Mouse (Mus musculus) heart, embryonic 11.5 days (tissue): ENCODE data around the gene Rfc2. TPM values are rescaled to one million over a fixed set of nuclear protein-coding genes. Genes with fewer than 3 reads are reported as not detected.

Experiments used
- ATAC-seq: fragments of 200-750 bp; cut with Nextera tagmentation; replicated peaks from 2 replicates; pipeline ENCODE4 v1.8.0; 2017; ENCODE audit warnings: moderate library complexity; ENCODE audit not compliant: insufficient number of reproducible peaks, low FRiP score, low TSS enrichment
- H3K27ac ChIP-seq: fragments of 300-500 bp; sonication (generic); 2 replicates; pipeline ENCODE4 v1.5.1; 2014; ENCODE audit warnings: mild to moderate bottlenecking, low read depth, low read length
- H3K27me3 ChIP-seq: fragments of 300-500 bp; sonication (generic); 2 replicates; pipeline ENCODE4 v1.6.1; 2014; ENCODE audit warnings: mild to moderate bottlenecking, low read length, mixed read lengths; ENCODE audit not compliant: control insufficient read depth, insufficient read depth
- H3K36me3 ChIP-seq: fragments of 300-500 bp; sonication (generic); 2 replicates; pipeline ENCODE4 v1.6.1; 2014; ENCODE audit warnings: mild to moderate bottlenecking, low read length, moderate library complexity, mixed read lengths; ENCODE audit not compliant: control insufficient read depth, insufficient read depth
- H3K4me1 ChIP-seq: fragments of 300-500 bp; sonication (generic); 2 replicates; pipeline ENCODE4 v1.6.1; 2014; ENCODE audit warnings: low read length; ENCODE audit not compliant: control insufficient read depth, insufficient read depth
- H3K4me2 ChIP-seq: fragments of 300-500 bp; sonication (generic); 2 replicates; pipeline ENCODE4 v1.6.1; 2014; ENCODE audit warnings: mild to moderate bottlenecking, moderate library complexity
- H3K4me3 ChIP-seq: fragments of 300-500 bp; sonication (generic); 2 replicates; pipeline ENCODE4 v1.5.1; 2014; ENCODE audit warnings: low read depth, low read length
- H3K9ac ChIP-seq: fragments of 300-500 bp; sonication (generic); 2 replicates; pipeline ENCODE4 v1.6.1; 2014; ENCODE audit warnings: mild to moderate bottlenecking, low read depth, low read length, moderate library complexity
- H3K9me3 ChIP-seq: fragments of 300-500 bp; sonication (generic); replicated peaks from 2 replicates; pipeline ENCODE4 v1.6.1; 2016; ENCODE audit warnings: low read length; ENCODE audit not compliant: control insufficient read depth
- WGBS: fragments of 180-500 bp; shearing (Covaris S2); extraction: QIAGEN DNeasy Blood & Tissue Kit; methylation state at CpG from one replicate; pipeline ENCODE4 v1.1.7; 2014; ENCODE audit not compliant: insufficient replicate concordance; 5-methylcytosine and 5-hydroxymethylcytosine counted together
- polyA plus RNA-seq: library from polyadenylated mRNA; unstranded; fragments of >200 nt; fragmentation: Nextera tagmentation; extraction: Ambion mirVana; gene quantifications from 2 replicates; pipeline ENCODE4 v1.2.1, GENCODE M21; 2014

Gene Rfc2
- polyA plus RNA-seq, 1 experiment from 2014 or later, result 234 TPM

DNA sequence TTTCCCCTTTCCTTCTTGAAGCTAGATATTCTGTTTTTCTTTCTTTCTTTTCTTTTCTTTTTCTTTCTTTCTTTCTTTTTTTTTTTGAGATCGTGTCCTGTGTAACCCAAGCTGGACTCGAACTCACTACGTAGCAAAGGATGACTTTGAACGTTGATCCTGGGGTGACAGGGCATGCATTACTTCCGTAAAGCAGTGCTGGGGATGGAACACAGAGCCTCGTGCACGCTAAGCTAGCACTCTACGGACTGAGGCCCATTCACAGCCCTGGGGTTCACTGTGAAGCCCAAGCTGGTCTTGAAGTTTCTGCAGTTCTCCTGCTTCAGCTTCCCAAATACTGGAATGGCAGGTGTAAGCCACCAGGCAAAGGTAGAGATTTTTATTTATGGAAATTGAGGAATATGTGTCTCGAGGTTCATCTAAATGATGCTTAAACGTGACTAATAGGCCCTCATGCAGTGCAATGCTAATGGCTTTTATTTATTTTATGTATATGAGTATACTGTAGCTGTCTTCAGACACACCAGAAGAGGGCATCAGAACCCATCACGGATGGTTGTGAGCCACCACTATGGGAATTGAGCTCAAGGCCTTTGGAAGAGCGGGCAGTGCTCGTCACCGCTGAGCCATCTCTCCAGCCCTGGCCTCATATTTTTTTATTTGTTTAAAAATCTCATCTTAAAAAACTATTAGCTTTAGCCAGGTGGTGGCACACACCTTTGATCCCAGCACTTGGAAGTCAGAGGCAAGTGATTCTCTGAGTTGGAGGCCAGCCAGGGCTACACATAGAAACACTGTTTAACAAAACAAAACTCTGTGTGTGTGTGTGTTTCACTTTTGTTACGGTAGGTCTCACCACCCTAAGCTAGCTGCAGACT, 2.1 kb downstream of the Rfc2 start:
- peak overlapping the region; percentile 87 for H3K4me2 ChIP-seq
- no peak for ATAC-seq
- WGBS, result 33% methylated on average over 15 of the region's 15 CpGs

DNA sequence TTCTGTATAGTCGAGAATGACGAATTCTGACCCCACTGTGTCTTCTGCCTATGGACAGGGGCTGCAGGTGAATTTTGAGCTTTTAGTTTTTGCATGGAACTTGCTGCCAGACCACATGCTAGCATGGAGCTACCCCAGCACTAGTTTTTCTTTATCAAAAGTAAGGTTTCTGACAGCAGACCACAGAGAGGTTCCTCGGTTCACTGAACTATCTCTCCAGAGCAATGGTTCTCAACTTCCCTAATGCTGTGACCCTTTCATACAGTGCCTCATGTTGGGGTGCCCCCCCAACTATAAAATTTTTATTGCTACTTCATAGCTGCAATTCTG, 2.7 kb downstream of the Rfc2 start:
- WGBS, result 77% methylated on average over 3 of the region's 3 CpGs
- H3K4me2 ChIP-seq, result peak overlapping the region; percentile 87
- ATAC-seq, result no peak
- H3K36me3 ChIP-seq, result no peaks in the 10 kb centered on the region; the same call in 1 of the 2 replicates
- H3K27me3 ChIP-seq, result no peaks in the 10 kb centered on the region
- H3K27ac ChIP-seq, result no peak overlapping the region
- H3K4me1 ChIP-seq, result 0 out of 2 replicates have a peak, but pooled peaks cover 5% of the 10 kb centered on the region
- no peaks in the 10 kb centered on the region for H3K9me3 ChIP-seq
- no peak overlapping the region for H3K9ac ChIP-seq
- H3K4me3 ChIP-seq, result no peak overlapping the region

More for the DNA sequence above, 2.1 kb downstream of the Rfc2 start:
- H3K4me1 ChIP-seq, result 0 out of 2 replicates have a peak, but pooled peaks cover 5% of the 10 kb centered on the region
- H3K36me3 ChIP-seq, result no peaks in the 10 kb centered on the region; the same call in 1 of the 2 replicates
- H3K27me3 ChIP-seq, result no peaks in the 10 kb centered on the region
- H3K9ac ChIP-seq, result peak overlapping the region; percentile 83
- no peaks in the 10 kb centered on the region for H3K9me3 ChIP-seq
- 0 out of 2 replicates have a peak overlapping the region, but pooled peaks have one; percentile 51 for H3K27ac ChIP-seq
- H3K4me3 ChIP-seq, result peak overlapping the region; percentile 91

DNA sequence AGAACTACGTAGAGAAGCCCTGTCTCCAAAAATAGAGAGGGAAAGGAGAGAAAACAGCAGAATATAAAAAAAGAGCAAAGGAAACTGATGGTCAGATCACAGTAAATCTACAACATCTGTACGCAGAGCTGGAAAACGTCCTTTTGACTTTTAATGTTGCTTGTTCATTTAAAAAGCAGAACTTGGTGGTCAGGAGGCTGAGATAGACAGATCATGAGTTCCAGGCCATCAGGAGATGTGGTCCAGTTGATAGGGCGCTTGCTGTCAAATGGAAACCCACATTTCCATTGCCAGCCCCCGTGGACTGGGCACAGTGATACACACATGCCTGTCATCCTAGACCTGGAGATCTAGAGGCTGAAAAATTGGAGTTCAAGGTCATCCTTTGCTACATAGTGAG, 3.6 kb downstream of the Rfc2 start:
- Histone ChIP-seq H3K4me2 (no peak overlapping the region), H3K4me1 (0 out of 2 replicates have a peak, but pooled peaks cover 5% of the 10 kb centered on the region), H3K4me3 (no peak overlapping the region), H3K27ac (no peak overlapping the region), H3K9ac (no peak overlapping the region), H3K27me3 (no peaks in the 10 kb centered on the region), H3K36me3 (no peaks in the 10 kb centered on the region; the same call in 1 of the 2 replicates), H3K9me3 (no peaks in the 10 kb centered on the region)
- no peak for ATAC-seq
- WGBS, result 82% methylated on average over 5 of the region's 5 CpGs

DNA sequence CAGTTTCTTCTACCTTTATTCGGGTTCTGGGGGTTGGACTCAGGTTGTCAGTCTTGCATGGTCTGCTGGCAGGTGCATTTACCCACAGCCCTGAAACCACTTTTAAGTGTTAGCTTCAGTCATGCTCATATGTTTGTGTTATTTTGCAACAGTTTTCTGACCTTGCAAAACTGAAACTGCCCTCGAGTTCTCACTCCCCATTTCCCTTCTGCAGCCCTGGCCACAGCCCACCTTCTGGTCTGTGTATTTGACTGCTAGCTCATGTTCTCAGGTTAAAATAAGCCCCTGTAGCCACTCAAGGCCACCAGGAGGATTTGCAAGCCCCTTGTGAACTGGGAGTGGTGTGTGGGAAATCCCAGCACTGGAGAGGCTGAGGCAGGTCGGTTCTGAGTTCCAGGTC, 8.7 kb downstream of the Rfc2 start:
- Histone ChIP-seq H3K9me3 (no peaks in the 10 kb centered on the region), H3K4me2 (no peak overlapping the region), H3K4me3 (no peak overlapping the region), H3K27me3 (no peaks in the 10 kb centered on the region), H3K4me1 (no peaks in the 10 kb centered on the region), H3K27ac (no peak overlapping the region), H3K36me3 (peaks cover 17% of the 10 kb centered on the region), H3K9ac (no peak overlapping the region)
- ATAC-seq, result no peak
- WGBS, result 79% methylated on average over 3 of the region's 3 CpGs

DNA sequence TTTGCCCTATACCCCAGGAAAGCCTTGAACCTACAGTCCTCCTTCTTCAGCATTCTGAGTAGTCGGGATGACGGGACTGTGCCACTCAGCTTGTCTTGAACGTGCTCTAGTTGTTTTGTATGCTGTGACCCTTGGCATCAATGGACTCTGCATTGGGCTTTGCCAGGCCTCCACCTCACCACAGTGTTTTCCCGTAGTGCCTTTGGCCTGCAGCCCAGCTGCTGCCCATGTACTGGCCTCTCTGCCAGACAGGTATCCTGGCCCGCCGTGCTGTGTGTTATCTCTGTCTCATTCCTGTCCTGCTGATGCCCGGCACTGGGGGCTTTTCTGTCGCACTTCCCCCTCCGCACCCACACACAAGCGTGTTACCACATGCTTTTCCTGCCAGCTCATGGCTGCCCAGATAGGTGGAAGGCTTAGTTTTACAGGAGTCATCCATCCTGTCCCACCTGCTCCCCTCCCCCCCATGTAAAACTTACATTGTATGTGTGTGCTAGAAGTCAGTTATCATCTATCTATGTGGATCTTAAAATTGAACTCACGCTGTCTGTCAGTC, 10.9 kb downstream of the Rfc2 start:
- no peak overlapping the region for H3K4me3 ChIP-seq
- no peak overlapping the region for H3K27ac ChIP-seq
- no peak overlapping the region for H3K4me2 ChIP-seq
- no peaks in the 10 kb centered on the region for H3K9me3 ChIP-seq
- H3K36me3 ChIP-seq, result peaks cover 29% of the 10 kb centered on the region
- WGBS, result 88% methylated on average over 11 of the region's 11 CpGs
- no peak; the same call in 1 of the 2 replicates for ATAC-seq
- no peak overlapping the region for H3K9ac ChIP-seq
- H3K27me3 ChIP-seq, result no peaks in the 10 kb centered on the region
- H3K4me1 ChIP-seq, result 0 out of 2 replicates have a peak, but pooled peaks cover 3% of the 10 kb centered on the region

DNA sequence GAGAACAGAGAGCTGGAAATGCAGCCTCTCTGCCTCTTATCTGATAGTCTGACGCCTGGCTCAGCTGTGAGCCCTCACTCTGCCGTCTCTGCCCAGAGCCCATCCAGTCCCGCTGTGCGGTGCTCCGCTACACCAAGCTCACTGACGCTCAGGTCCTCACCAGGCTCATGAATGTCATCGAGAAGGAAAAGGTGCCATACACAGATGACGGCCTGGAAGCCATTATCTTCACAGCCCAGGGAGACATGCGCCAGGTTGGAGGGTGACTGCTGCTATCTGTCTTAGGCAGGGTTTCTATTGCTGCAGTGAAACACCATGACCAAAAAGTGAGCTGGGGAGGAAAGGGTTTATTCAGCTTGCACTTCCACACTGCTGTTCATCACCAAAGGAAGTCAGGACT, 11.9 kb downstream of the Rfc2 start:
- H3K4me2 ChIP-seq, result no peak overlapping the region
- H3K36me3 ChIP-seq, result peaks cover 29% of the 10 kb centered on the region
- ATAC-seq, result no peak
- no peak overlapping the region for H3K27ac ChIP-seq
- 70% methylated on average over 9 of the region's 9 CpGs for WGBS
- H3K4me1 ChIP-seq, result 0 out of 2 replicates have a peak, but pooled peaks cover 3% of the 10 kb centered on the region
- H3K9ac ChIP-seq, result no peak overlapping the region
- no peaks in the 10 kb centered on the region for H3K27me3 ChIP-seq
- no peaks in the 10 kb centered on the region for H3K9me3 ChIP-seq
- no peak overlapping the region for H3K4me3 ChIP-seq

DNA sequence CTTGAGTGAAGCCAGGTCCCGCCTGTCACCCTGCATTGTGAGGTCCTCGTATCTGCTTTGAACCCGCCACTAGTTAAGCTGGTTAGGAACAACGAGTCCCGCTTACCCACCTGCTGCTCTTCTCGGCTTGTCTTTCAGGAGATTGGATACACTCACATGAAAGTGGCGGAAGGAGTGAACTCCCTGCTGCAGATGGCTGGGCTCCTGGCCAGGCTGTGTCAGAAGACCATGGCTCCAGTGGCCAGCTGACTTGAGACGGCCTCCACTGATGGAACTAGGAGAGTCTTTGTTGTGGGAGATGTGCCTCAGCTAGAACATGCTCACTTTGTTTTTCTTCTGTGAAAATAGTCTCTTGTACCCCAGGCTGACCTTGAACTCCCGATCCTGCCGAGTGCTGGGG, 16.5 kb downstream of the Rfc2 start:
- ATAC-seq, result no peak
- Histone ChIP-seq H3K9me3 (no peaks in the 10 kb centered on the region), H3K4me1 (0 out of 2 replicates have a peak, but pooled peaks cover 3% of the 10 kb centered on the region), H3K27ac (no peak overlapping the region), H3K27me3 (no peaks in the 10 kb centered on the region), H3K4me3 (no peak overlapping the region), H3K4me2 (no peak overlapping the region), H3K36me3 (peaks cover 28% of the 10 kb centered on the region), H3K9ac (no peak overlapping the region)
- 89% methylated on average over 10 of the region's 10 CpGs for WGBS

DNA sequence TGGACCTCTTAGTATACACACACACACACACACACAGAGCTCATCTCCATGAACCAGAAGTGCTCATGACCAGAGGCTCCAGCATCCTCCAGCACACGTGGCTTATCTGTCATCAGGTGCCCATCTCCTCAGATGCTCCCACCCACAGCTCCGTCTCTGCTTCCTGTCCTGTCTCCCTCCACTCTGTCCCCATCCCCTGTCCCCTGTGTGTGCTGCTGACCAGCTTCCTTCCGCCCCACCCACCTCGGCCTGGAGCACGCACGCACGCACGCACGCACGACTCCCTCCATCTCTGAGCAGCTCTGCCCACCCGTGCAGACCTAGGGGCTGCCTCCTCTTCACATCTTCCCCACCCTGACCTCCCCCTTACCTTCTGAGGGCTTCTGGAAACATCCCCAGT, 23.2 kb downstream of the Rfc2 start:
- H3K36me3 ChIP-seq, result peaks cover 2% of the 10 kb centered on the region; the same call in 1 of the 2 replicates
- H3K27ac ChIP-seq, result no peak overlapping the region
- 69% methylated on average over 11 of the region's 11 CpGs for WGBS
- no peaks in the 10 kb centered on the region for H3K4me1 ChIP-seq
- no peak for ATAC-seq
- H3K9ac ChIP-seq, result no peak overlapping the region
- H3K4me3 ChIP-seq, result no peak overlapping the region
- no peaks in the 10 kb centered on the region for H3K9me3 ChIP-seq
- no peaks in the 10 kb centered on the region for H3K27me3 ChIP-seq
- no peak overlapping the region for H3K4me2 ChIP-seq
